Mouse (Mus musculus) ES-E14 (cell line): ENCODE results near the gene Ahcy.

ENCODE experiments used
- CHD2 ChIP-seq: IDR thresholded peaks from 2 replicates; pipeline ENCODE4 v1.6.1; 2014; ENCODE audit warnings: mild to moderate bottlenecking, low read depth, low read length, inconsistent platforms
- HCFC1 ChIP-seq: IDR thresholded peaks from 2 replicates; pipeline ENCODE4 v1.6.1; 2012; ENCODE audit warnings: low read length, inconsistent platforms, borderline replicate concordance; ENCODE audit not compliant: insufficient read depth
- MAFK ChIP-seq: IDR thresholded peaks from 2 replicates; pipeline ENCODE4 v1.6.1; 2014; ENCODE audit warnings: mild to moderate bottlenecking, low read depth, low read length, inconsistent platforms; ENCODE audit not compliant: insufficient read depth
- ZC3H11A ChIP-seq: IDR thresholded peaks from 2 replicates; pipeline ENCODE4 v1.6.1; 2012; ENCODE audit warnings: low read depth, mild to moderate bottlenecking, inconsistent platforms, low read length, borderline replicate concordance

GRCm38 (mm10) chr2:155093418-155093817 lies 19.1 kb upstream of the Ahcy start:
- TF ChIP-seq HCFC1 = no peak
- no peak for TF ChIP-seq ZC3H11A
- TF ChIP-seq CHD2 = no peak
- no peak for TF ChIP-seq MAFK
